Mouse (Mus musculus) heart, postnatal 0 days (tissue): ENCODE results near the gene Rgs6. TPM values are rescaled to one million over a fixed set of nuclear protein-coding genes. Genes with fewer than 3 reads are reported as not detected.

ENCODE experiments used
- ATAC-seq: fragments of 200-750 bp; cut with Nextera tagmentation; 2 replicates; pipeline ENCODE4 v1.8.0; 2017; ENCODE audit warnings: low read depth, moderate number of reproducible peaks, moderate library complexity; ENCODE audit not compliant: insufficient read depth
- DNase-seq: peaks from one replicate; pipeline ENCODE4 v3.0.0-alpha.2; 2016; ENCODE audit warnings: low spot score
- H3K27ac ChIP-seq: fragments of 300-500 bp; sonication (generic); 2 replicates; pipeline ENCODE4 v1.5.1; 2014; ENCODE audit warnings: low read depth, mild to moderate bottlenecking
- H3K27me3 ChIP-seq: fragments of 300-500 bp; sonication (generic); 2 replicates; pipeline ENCODE4 v1.6.1; 2014; ENCODE audit warnings: low read length, mixed read lengths; ENCODE audit not compliant: control insufficient read depth, insufficient read depth
- H3K36me3 ChIP-seq: fragments of 300-500 bp; sonication (generic); replicated peaks from 2 replicates; pipeline ENCODE4 v1.6.1; 2014; ENCODE audit warnings: low read length, mixed read lengths; ENCODE audit not compliant: control insufficient read depth, insufficient read depth
- H3K4me1 ChIP-seq: fragments of 300-500 bp; sonication (generic); 2 replicates; pipeline ENCODE4 v1.6.1; 2014; ENCODE audit warnings: antibody characterized with exemption; ENCODE audit not compliant: control insufficient read depth, insufficient read depth
- H3K4me2 ChIP-seq: fragments of 300-500 bp; sonication (generic); 2 replicates; pipeline ENCODE4 v1.6.1; 2014; ENCODE audit warnings: low read depth, mild to moderate bottlenecking, low read length, moderate library complexity
- H3K4me3 ChIP-seq: fragments of 300-500 bp; sonication (generic); 2 replicates; pipeline ENCODE4 v1.5.1; 2014; ENCODE audit warnings: low read depth, low read length
- H3K9ac ChIP-seq: fragments of 300-500 bp; sonication (generic); replicated peaks from 2 replicates; pipeline ENCODE4 v1.6.1; 2014; ENCODE audit warnings: low read depth, low read length, mixed read lengths
- H3K9me3 ChIP-seq: fragments of 300-500 bp; sonication (generic); replicated peaks from 2 replicates; pipeline ENCODE4 v1.6.1; 2016; ENCODE audit warnings: low read length; ENCODE audit not compliant: control insufficient read depth
- CTCF ChIP-seq: IDR thresholded peaks from 2 replicates; pipeline ENCODE4 v1.5.1; 2016; ENCODE audit warnings: antibody characterized with exemption, control low read depth, low read depth
- EP300 ChIP-seq: IDR thresholded peaks from 2 replicates; pipeline ENCODE4 v1.6.1; 2016; ENCODE audit warnings: antibody characterized with exemption, low read depth
- WGBS: fragments of 180-500 bp; shearing (Covaris S2); extraction: QIAGEN DNeasy Blood & Tissue Kit; methylation state at CpG from one replicate; pipeline ENCODE4 v1.1.7; 2014; 5-methylcytosine and 5-hydroxymethylcytosine counted together
- polyA plus RNA-seq: library from polyadenylated mRNA; unstranded; fragments of >200 nt; fragmentation: Nextera tagmentation; extraction: Ambion mirVana; gene quantifications from 2 replicates; pipeline ENCODE4 v1.2.1, GENCODE M21; 2015
- total RNA-seq: library from RNA; depleted of rRNA; stranded (reverse); fragments of >200 nt; gene quantifications from 2 replicates; pipeline ENCODE4 v1.2.3, GENCODE M21; 2014; ENCODE audit warnings: low replicate concordance

Gene Rgs6
- total and polyA plus RNA-seq, 2 experiments from 2014 or later = 12.1 to 16.5 TPM

GRCm38 (mm10) chr12:83055690-83056089 is 467.6 kb downstream of the Rgs6 start:
- H3K36me3 ChIP-seq = no peaks in the 10 kb centered on the region; the same call in none of the 2 replicates
- H3K4me2 ChIP-seq = no peak overlapping the region
- H3K9me3 ChIP-seq = no peaks in the 10 kb centered on the region
- H3K4me3 ChIP-seq = no peak overlapping the region
- DNase-seq = no peak
- 84% methylated on average over 5 of the region's 5 CpGs for WGBS
- H3K27ac ChIP-seq = no peak overlapping the region
- no peaks in the 10 kb centered on the region for H3K4me1 ChIP-seq
- no peak overlapping the region for H3K9ac ChIP-seq
- no peak for ATAC-seq
- H3K27me3 ChIP-seq = no peaks in the 10 kb centered on the region
- TF ChIP-seq CTCF (no peak), EP300 (no peak)

- TF ChIP-seq EP300 = no peak
- TF ChIP-seq CTCF = no peak
- Histone ChIP-seq H3K9me3 (no peaks in the 10 kb centered on the region), H3K36me3 (0 out of 2 replicates have a peak, but pooled peaks cover 3% of the 10 kb centered on the region), H3K27me3 (no peaks in the 10 kb centered on the region), H3K4me1 (no peaks in the 10 kb centered on the region), H3K27ac (no peak overlapping the region), H3K4me3 (no peak overlapping the region), H3K4me2 (no peak overlapping the region), H3K9ac (no peak overlapping the region)
- DNase-seq (no peak), ATAC-seq (no peak)
- 62% methylated on average over 6 of the region's 6 CpGs for WGBS
Observed at GRCm38 (mm10) chr12:83066426-83066825, 478.3 kb downstream of the Rgs6 start.

GRCm38 (mm10) chr12:83070848-83071247 is 482.8 kb downstream of the Rgs6 start:
- H3K4me3 ChIP-seq = no peak overlapping the region
- no peak overlapping the region for H3K9ac ChIP-seq
- ATAC-seq (no peak), DNase-seq (no peak)
- H3K4me1 ChIP-seq = peaks cover 20% of the 10 kb centered on the region; the same call in 1 of the 2 replicates
- no peak overlapping the region for H3K4me2 ChIP-seq
- no peaks in the 10 kb centered on the region for H3K27me3 ChIP-seq
- no peak overlapping the region for H3K27ac ChIP-seq
- WGBS = 52% methylated on average over 5 of the region's 5 CpGs
- H3K36me3 ChIP-seq = 0 out of 2 replicates have a peak, but pooled peaks cover 3% of the 10 kb centered on the region
- TF ChIP-seq CTCF (no peak), EP300 (no peak)
- no peaks in the 10 kb centered on the region for H3K9me3 ChIP-seq

GRCm38 (mm10) chr12:83072181-83072887 is 484.2 kb downstream of the Rgs6 start:
- Histone ChIP-seq H3K4me2 (peak overlapping the region; percentile 23), H3K4me3 (no peak overlapping the region), H3K36me3 (0 out of 2 replicates have a peak, but pooled peaks cover 3% of the 10 kb centered on the region), H3K9me3 (no peaks in the 10 kb centered on the region), H3K27ac (peak overlapping the region; percentile 92), H3K9ac (no peak overlapping the region), H3K27me3 (no peaks in the 10 kb centered on the region), H3K4me1 (peaks cover 20% of the 10 kb centered on the region; the same call in 1 of the 2 replicates)
- TF ChIP-seq EP300 = no peak
- peak; percentile 81 for TF ChIP-seq CTCF
- 8% methylated on average over 3 of the region's 3 CpGs for WGBS
- peak; percentile 22; the same call in 1 of the 2 replicates for ATAC-seq
- DNase-seq = peak; percentile 74

GRCm38 (mm10) chr12:83072951-83073878 is 485.1 kb downstream of the Rgs6 start:
- Histone ChIP-seq H3K36me3 (0 out of 2 replicates have a peak, but pooled peaks cover 3% of the 10 kb centered on the region), H3K4me3 (no peak overlapping the region), H3K4me2 (peak overlapping the region; percentile 23), H3K9me3 (no peaks in the 10 kb centered on the region), H3K9ac (no peak overlapping the region), H3K27me3 (no peaks in the 10 kb centered on the region), H3K27ac (peak overlapping the region; percentile 92), H3K4me1 (peaks cover 20% of the 10 kb centered on the region; the same call in 1 of the 2 replicates)
- DNase-seq (peak; percentile 92), ATAC-seq (peak; percentile 96)
- TF ChIP-seq CTCF (no peak), EP300 (peak; percentile 79)
- WGBS = 10% methylated on average over 13 of the region's 13 CpGs
